Mouse (Mus musculus) embryonic facial prominence, embryonic 12.5 days (tissue): ENCODE measurements around the gene Cbx8. TPM values are rescaled to one million over a fixed set of nuclear protein-coding genes. Genes with fewer than 3 reads are reported as not detected.

ENCODE experiments used
- ATAC-seq: fragments of 200-750 bp; cut with Nextera tagmentation; 2 replicates; pipeline ENCODE4 v1.8.0; 2017; ENCODE audit not compliant: insufficient number of reproducible peaks, insufficient read depth, low FRiP score, low TSS enrichment
- H3K27ac ChIP-seq: fragments of 300-500 bp; sonication (generic); 2 replicates; pipeline ENCODE4 v1.5.1; 2016; ENCODE audit warnings: mild to moderate bottlenecking
- H3K27me3 ChIP-seq: fragments of 300-500 bp; sonication (generic); 2 replicates; pipeline ENCODE4 v1.6.1; 2016; ENCODE audit warnings: mild to moderate bottlenecking, moderate library complexity
- H3K36me3 ChIP-seq: fragments of 300-500 bp; sonication (generic); 2 replicates; pipeline ENCODE4 v1.6.1; 2016; ENCODE audit warnings: mild to moderate bottlenecking
- H3K4me1 ChIP-seq: fragments of 300-500 bp; sonication (generic); 2 replicates; pipeline ENCODE4 v1.6.1; 2016
- H3K4me2 ChIP-seq: fragments of 300-500 bp; sonication (generic); replicated peaks from 2 replicates; pipeline ENCODE4 v1.6.1; 2016; ENCODE audit warnings: mild to moderate bottlenecking, moderate library complexity
- H3K4me3 ChIP-seq: fragments of 300-500 bp; sonication (generic); 2 replicates; pipeline ENCODE4 v1.5.1; 2016; ENCODE audit warnings: mild to moderate bottlenecking
- H3K9ac ChIP-seq: fragments of 300-500 bp; sonication (generic); 2 replicates; pipeline ENCODE4 v1.6.1; 2016; ENCODE audit warnings: mild to moderate bottlenecking, moderate library complexity
- H3K9me3 ChIP-seq: fragments of 300-500 bp; sonication (generic); 2 replicates; pipeline ENCODE4 v1.6.1; 2016; ENCODE audit warnings: mild to moderate bottlenecking, moderate library complexity
- WGBS: fragments of 180-500 bp; shearing (Covaris S2); methylation state at CpG from one replicate; pipeline ENCODE4 v1.1.7; 2016; 5-methylcytosine and 5-hydroxymethylcytosine counted together
- polyA plus RNA-seq: library from polyadenylated mRNA; unstranded; fragments of >200 nt; fragmentation: Nextera tagmentation; extraction: Ambion mirVana; gene quantifications from 2 replicates; pipeline ENCODE4 v1.2.1, GENCODE M21; 2016

Cbx8 gene
- polyA plus RNA-seq, 1 experiment from 2014 or later: 9.4 TPM

DNA sequence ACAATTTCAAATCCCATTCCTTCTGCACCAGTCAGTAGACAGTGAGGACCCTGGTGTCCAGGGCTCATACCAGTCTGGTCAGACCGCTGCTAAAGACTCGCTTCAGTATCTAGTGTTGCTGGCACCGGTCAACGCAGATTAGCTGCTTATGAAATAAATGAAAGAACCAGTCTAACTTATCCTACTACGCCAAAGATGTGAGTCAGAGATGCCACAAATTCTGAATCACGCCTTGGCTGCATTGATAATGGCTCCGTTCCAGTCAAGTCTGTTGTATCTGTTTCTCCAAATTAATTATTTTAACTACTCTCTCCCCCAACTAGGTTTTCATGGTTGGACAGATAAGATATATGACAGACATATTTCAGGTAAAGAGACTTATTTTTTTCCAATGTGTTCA, 19.6 kb downstream of the Cbx8 start:
- Histone ChIP-seq H3K27me3 (0 out of 2 replicates have a peak, but pooled peaks cover 3% of the 10 kb centered on the region), H3K4me2 (no peak overlapping the region), H3K4me1 (peaks cover 30% of the 10 kb centered on the region), H3K4me3 (no peak overlapping the region), H3K9ac (no peak overlapping the region), H3K9me3 (no peaks in the 10 kb centered on the region), H3K27ac (no peak overlapping the region), H3K36me3 (peaks cover 2% of the 10 kb centered on the region; the same call in 1 of the 2 replicates)
- ATAC-seq: no peak
- 96% methylated on average over 7 of the region's 7 CpGs for WGBS

DNA sequence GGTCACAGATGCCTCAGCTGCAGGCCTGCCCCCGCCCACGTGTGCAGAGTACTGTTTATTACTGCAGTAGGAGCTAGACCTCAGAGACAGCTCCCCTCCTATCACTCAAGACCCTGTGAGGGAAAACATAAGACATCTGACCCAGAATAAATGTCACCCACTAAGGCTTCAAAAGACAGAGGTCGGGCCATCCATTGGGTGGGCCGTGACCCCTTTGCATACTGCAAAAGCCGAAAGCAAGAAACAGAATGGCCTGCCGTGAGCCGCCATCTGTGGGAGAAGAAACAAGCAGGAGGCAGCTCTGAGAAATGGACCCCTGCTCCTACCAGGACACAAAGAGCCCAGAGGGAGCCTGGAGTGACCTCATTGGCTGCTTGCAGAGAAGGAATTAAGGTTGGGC, 23.3 kb downstream of the Cbx8 start:
- Histone ChIP-seq H3K9ac (no peak overlapping the region), H3K27ac (no peak overlapping the region), H3K36me3 (no peaks in the 10 kb centered on the region), H3K9me3 (no peaks in the 10 kb centered on the region), H3K4me1 (0 out of 2 replicates have a peak, but pooled peaks cover 7% of the 10 kb centered on the region), H3K27me3 (0 out of 2 replicates have a peak, but pooled peaks cover 3% of the 10 kb centered on the region), H3K4me2 (no peak overlapping the region), H3K4me3 (no peak overlapping the region)
- no peak for ATAC-seq
- 70% methylated on average over 7 of the region's 7 CpGs for WGBS

DNA sequence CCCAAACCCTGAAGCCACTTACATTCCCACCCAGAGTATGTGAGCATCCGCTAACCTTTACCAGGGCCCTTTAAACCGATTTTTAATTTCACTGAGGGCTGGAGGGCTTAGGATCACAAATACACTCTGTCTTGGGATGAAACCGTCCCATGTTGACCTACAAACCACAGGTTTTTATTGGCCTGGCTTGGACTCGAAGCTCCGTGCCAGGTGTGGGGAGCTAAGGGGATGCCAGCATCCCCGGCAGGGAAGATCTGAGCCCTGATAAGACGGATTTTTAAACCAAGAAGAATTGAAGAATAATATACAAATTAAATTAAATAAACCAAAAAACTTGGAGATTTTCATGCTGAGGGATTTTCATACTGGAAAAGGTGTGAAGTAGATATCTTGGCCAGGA, 26.3 kb downstream of the Cbx8 start:
- no peaks in the 10 kb centered on the region for H3K4me1 ChIP-seq
- no peak overlapping the region for H3K4me3 ChIP-seq
- no peak overlapping the region for H3K4me2 ChIP-seq
- H3K9me3 ChIP-seq: no peaks in the 10 kb centered on the region
- 72% methylated on average over 7 of the region's 7 CpGs for WGBS
- no peak overlapping the region for H3K9ac ChIP-seq
- no peak overlapping the region for H3K27ac ChIP-seq
- no peaks in the 10 kb centered on the region for H3K36me3 ChIP-seq
- ATAC-seq: no peak
- H3K27me3 ChIP-seq: 0 out of 2 replicates have a peak, but pooled peaks cover 3% of the 10 kb centered on the region

DNA sequence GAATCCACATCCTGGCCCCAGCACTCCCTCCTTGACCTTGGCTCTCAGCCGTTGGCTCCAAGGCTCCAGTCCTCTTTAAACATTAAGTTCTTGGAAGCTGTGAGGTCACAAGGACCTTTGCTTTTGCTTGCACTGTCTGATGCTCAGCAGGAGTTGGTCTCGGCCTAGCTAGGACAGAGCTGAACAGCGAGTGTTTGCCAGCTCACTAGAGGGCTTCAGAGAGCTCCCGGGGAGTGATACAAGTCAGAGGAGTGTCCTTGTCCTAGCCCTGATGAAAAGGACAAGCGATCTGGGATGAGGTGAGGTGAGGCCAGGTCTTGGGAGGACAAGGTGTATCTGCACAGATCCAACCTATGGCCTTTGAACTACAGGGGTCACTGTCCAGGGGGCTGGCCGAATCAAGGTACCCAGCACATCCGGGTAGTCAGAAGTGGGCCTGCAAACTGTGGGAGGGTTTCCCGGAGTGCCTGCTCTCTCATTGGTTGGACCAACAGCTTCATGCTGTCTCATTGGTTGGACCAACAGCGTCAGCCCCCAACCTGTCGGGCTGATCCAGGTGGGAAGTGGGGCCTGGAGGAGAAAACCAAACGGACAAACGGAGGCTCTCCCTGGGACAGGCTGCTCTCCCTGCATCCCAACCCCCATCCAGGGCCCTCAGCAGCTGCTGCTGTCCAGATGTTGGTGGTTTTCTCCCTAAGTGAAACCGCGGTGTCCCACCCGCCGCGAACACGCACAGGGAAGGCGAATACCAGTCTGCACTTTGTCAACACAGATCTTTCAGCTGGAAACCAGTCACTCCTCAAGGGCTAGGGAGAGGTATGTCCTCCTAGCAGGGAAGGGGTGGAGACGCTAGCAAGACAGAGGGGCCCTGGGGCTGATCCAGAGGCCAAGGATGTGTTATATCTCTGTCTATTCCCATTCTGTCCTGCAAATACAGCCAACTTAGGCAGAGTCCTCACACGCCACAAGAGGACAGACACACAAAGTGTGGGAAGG, 33.0 kb downstream of the Cbx8 start:
- peak overlapping the region; percentile 37 for H3K4me3 ChIP-seq
- WGBS: 19% methylated on average over 21 of the region's 21 CpGs
- no peaks in the 10 kb centered on the region for H3K36me3 ChIP-seq
- 0 out of 2 replicates have a peak, but pooled peaks cover 7% of the 10 kb centered on the region for H3K4me1 ChIP-seq
- peak; percentile 81 for ATAC-seq
- H3K27me3 ChIP-seq: no peaks in the 10 kb centered on the region
- H3K9me3 ChIP-seq: no peaks in the 10 kb centered on the region
- H3K9ac ChIP-seq: peak overlapping the region; percentile 50
- peak overlapping the region; percentile 51 for H3K4me2 ChIP-seq
- peak overlapping the region; percentile 51; the same call in 1 of the 2 replicates for H3K27ac ChIP-seq

DNA sequence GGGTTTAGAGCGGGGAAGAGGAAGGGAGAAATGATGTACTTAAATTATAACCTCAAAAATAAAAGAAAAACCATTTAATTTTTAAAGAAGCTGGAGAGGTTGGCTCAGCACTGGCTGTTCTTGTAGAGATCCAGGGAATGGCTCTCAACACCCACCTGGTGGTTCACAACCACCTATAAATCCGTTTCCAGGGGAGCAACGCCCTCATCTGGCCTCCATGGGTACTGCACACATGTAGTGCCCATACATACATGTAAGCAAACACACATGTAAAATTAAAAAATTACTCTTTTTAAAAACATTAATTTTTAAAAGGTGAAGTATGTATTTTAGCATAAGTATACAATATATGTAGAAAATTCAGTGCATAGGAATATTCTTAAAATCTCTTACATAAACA, 34.3 kb downstream of the Cbx8 start:
- no peak overlapping the region for H3K9ac ChIP-seq
- no peak overlapping the region for H3K4me2 ChIP-seq
- 0 out of 2 replicates have a peak, but pooled peaks cover 7% of the 10 kb centered on the region for H3K4me1 ChIP-seq
- H3K27ac ChIP-seq: no peak overlapping the region
- H3K36me3 ChIP-seq: no peaks in the 10 kb centered on the region
- ATAC-seq: no peak
- no peaks in the 10 kb centered on the region for H3K9me3 ChIP-seq
- H3K4me3 ChIP-seq: no peak overlapping the region
- WGBS: 84% methylated on average over 3 of the region's 3 CpGs
- no peaks in the 10 kb centered on the region for H3K27me3 ChIP-seq

DNA sequence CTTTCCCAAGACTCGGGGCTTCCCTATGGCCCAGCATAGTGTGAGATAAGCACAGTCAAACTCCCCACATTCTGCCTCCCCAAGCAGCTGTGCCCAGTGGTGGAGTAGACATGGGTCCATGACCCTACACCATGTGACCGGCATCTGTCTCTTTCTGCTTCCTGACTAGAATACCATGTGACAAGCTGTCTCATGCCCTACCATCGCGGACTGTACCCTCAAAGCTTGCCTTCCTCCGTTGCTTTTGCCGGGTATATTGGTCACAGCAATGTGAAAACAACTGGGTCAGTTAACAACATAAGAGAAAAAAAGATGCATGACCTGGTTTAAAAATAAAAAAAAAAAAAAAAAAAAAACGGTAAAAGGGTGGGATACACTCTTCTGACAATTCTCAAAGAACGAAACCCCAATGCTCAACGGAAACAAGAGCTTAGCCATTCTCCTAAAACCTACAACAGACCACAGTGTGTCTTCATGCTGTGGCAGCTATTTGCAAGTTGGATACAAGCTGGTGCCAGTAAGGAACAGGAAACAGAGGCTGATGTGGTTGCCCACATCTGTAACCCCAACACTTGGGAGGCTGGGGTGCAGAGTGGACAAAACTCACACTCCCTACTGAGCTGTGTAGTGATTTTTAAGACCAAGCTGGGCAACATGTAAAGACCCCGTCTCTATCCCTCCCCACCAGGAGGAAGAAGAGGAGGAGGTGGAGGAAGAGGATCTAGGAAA, 35.1 kb downstream of the Cbx8 start:
- no peak overlapping the region for H3K4me3 ChIP-seq
- H3K36me3 ChIP-seq: no peaks in the 10 kb centered on the region
- no peaks in the 10 kb centered on the region for H3K27me3 ChIP-seq
- no peaks in the 10 kb centered on the region for H3K9me3 ChIP-seq
- H3K4me1 ChIP-seq: 0 out of 2 replicates have a peak, but pooled peaks cover 7% of the 10 kb centered on the region
- H3K9ac ChIP-seq: no peak overlapping the region
- H3K4me2 ChIP-seq: no peak overlapping the region
- no peak overlapping the region for H3K27ac ChIP-seq
- ATAC-seq: no peak
- 85% methylated on average over 10 of the region's 10 CpGs for WGBS

DNA sequence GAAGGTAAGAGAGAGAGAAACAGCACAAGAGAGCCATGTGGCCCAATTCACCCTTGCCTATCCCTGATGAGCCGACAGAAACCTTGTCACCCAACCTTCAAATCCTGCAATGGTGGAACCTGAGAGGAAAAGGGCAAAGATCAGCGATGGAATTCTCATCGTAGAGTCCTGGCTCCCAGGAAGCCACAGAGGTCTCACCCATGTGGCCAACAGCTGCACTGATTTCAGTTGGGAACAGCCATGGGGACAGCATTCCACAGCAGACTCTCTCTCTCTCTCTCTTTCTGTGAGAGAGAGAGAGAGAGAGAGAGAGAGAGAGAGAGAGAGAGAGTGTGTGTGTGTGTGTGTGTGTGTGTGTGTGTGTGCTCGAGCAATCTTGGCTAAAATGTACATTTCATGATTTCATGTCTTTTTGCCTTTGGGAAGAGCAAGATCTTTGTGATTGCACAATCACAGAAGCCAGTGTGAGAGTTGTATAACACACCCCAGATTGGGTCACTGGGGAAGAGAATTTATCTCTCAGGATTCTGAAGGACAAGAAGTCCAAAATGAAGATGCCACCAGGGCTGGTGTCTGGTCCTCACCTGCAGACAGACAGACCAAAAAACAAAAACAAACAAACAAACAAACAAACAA, 39.2 kb downstream of the Cbx8 start:
- WGBS: 56% methylated on average over 4 of the region's 4 CpGs
- Histone ChIP-seq H3K27ac (no peak overlapping the region), H3K9ac (no peak overlapping the region), H3K27me3 (peaks cover 13% of the 10 kb centered on the region), H3K4me2 (no peak overlapping the region), H3K36me3 (no peaks in the 10 kb centered on the region), H3K4me1 (peaks cover 16% of the 10 kb centered on the region), H3K4me3 (no peak overlapping the region), H3K9me3 (no peaks in the 10 kb centered on the region)
- no peak for ATAC-seq

DNA sequence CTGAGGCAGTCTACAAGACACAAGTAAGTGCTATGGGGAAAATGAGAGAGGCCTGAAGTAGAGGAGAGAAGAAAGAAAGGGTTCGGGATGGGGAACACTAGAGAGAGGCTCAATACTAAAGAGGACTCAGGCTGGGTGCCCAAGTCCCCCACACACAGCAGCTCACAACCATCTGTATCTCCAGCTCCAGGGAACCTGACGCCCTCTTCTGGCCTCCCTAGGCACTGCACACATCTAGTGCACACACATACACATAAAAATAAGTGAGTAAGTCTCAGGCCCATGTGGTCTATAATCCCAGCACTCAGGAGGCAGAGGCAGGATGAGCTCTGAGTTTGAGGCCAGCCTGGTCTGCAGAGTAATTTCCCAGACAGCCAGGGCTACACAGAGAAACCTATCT, 39.9 kb downstream of the Cbx8 start:
- peaks cover 13% of the 10 kb centered on the region for H3K27me3 ChIP-seq
- WGBS: 50% methylated on average over 2 of the region's 2 CpGs

DNA sequence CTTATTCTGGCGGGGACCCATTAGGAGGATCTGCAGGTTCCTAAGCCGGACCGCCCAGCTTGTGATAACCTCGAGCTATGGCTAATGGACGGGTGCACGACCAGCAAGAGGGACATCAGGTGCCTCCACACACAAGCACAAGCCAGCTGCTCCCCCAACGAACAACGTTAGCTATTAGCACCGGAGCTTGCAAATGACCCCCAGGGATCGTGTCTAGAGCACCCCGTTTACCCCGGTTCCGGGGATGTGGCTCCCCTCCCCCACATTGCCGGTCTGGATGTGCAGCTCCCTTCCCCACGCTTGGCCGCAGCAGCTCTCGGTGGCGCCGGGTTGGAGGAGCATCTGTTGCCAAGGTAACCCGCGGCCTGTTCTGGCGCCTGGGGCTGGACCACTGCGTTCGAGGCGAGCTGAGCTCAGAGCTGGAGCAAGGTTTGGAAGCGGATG, 41.4 kb downstream of the Cbx8 start:
- no peak overlapping the region for H3K9ac ChIP-seq
- peak overlapping the region; percentile 19; the same call in 1 of the 2 replicates for H3K4me3 ChIP-seq
- H3K27ac ChIP-seq: no peak overlapping the region
- H3K4me1 ChIP-seq: peaks cover 19% of the 10 kb centered on the region
- WGBS: 2% methylated on average over 26 of the region's 26 CpGs
- no peak for ATAC-seq
- peak overlapping the region; percentile 51 for H3K4me2 ChIP-seq
- no peaks in the 10 kb centered on the region for H3K9me3 ChIP-seq
- no peaks in the 10 kb centered on the region for H3K36me3 ChIP-seq
- peaks cover 15% of the 10 kb centered on the region for H3K27me3 ChIP-seq

More for the DNA sequence above, 39.9 kb downstream of the Cbx8 start:
- Histone ChIP-seq H3K4me1 (peaks cover 16% of the 10 kb centered on the region), H3K9me3 (no peaks in the 10 kb centered on the region), H3K4me3 (no peak overlapping the region), H3K9ac (no peak overlapping the region), H3K27ac (no peak overlapping the region), H3K36me3 (no peaks in the 10 kb centered on the region), H3K4me2 (no peak overlapping the region)
- no peak for ATAC-seq

DNA sequence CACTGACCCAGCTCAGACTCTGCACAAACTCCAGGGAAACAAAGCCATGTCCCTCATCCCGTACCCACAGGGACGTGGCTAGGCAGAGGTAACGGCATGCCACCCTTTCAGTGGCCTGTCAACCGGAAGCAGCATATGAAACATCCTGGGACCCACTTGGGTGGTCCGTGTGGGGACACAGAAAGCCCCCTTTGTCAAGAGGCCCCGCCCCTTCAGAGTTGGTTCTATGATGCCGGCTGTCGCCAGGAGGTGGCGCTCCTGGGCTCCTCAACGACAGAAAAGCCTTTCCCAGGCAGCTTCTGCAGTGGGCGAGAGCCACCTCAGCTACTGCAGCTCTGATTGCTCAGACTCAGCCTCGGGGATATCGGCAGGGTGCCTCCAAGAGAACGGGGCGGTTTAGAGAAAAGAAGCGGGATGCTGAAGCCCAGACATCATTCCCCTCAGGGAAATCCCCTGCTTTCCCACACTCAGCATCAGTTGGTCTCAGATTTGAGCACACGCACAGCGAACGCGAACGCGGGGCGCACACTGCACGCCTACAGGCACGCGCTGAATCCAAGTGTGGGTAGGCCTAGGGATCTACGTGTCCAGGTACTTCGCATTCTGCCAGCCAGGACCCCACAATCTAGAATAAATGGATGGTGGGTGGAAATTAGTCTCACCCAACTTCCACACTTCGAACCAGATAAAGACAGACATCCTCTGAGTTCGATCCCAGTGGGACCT, 42.1 kb downstream of the Cbx8 start:
- H3K27ac ChIP-seq: peak overlapping the region; percentile 2; the same call in 1 of the 2 replicates
- H3K4me2 ChIP-seq: peak overlapping the region; percentile 51
- no peaks in the 10 kb centered on the region for H3K36me3 ChIP-seq
- no peaks in the 10 kb centered on the region for H3K9me3 ChIP-seq
- peaks cover 19% of the 10 kb centered on the region for H3K4me1 ChIP-seq
- WGBS: 6% methylated on average over 30 of the region's 30 CpGs
- peaks cover 20% of the 10 kb centered on the region for H3K27me3 ChIP-seq
- peak overlapping the region; percentile 19 for H3K4me3 ChIP-seq
- ATAC-seq: 0 out of 2 replicates have a peak, but pooled peaks have one; percentile 54
- no peak overlapping the region for H3K9ac ChIP-seq

DNA sequence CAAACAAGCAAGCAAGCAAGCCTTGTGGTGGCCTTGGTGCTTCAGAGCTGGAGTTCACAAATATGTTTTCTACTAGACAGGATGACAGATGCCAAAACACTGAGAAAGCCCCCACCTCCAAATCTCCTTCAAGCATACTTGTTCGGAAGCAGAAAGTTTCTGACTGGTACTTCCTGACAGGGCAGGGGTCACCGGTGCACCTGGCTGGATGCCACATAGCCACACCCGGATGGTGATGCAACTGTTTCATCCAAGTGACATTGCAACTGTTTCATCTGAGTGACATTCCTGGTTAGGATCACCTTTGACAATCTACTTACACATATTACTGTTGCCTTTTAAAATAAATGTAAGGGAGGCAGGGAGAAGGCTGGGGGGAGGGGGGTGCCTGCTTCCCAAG, 43.6 kb downstream of the Cbx8 start:
- WGBS: 67% methylated on average over 3 of the region's 3 CpGs
- H3K27ac ChIP-seq: no peak overlapping the region
- H3K4me3 ChIP-seq: no peak overlapping the region
- H3K27me3 ChIP-seq: peaks cover 20% of the 10 kb centered on the region
- no peak overlapping the region for H3K9ac ChIP-seq
- no peak for ATAC-seq
- no peaks in the 10 kb centered on the region for H3K9me3 ChIP-seq
- H3K4me2 ChIP-seq: no peak overlapping the region
- peaks cover 19% of the 10 kb centered on the region for H3K4me1 ChIP-seq
- no peaks in the 10 kb centered on the region for H3K36me3 ChIP-seq
